Mouse (Mus musculus): ENCODE measurements around the gene 1700019D03Rik.
A peak's percentile ranks its signal among the peaks of the same experiment; 100 is the strongest.

Gene 1700019D03Rik

GRCm38 (mm10) chr1:53020079-53020478, at the start of gene 1700019D03Rik:
Gene 1700019D03Rik (minus strand): TSS chr1:53020179.
- no peak for DNase-seq (ENCODE audit: low spot score)

GRCm38 (mm10) chr1:53063921-53064320, 43.9 kb upstream of the 1700019D03Rik start:
- DNase-seq (ENCODE audit: low spot score): no peak

- DNase-seq (ENCODE audit: low spot score): no peak
Observed at GRCm38 (mm10) chr1:53061871-53062608, 42.1 kb upstream of the 1700019D03Rik start.

GRCm38 (mm10) chr1:53061340-53061739, 41.4 kb upstream of the 1700019D03Rik start, which contains the start of gene Mstn:
Gene Mstn (plus strand): TSS chr1:53061640.
- DNase-seq (ENCODE audit: low spot score): no peak

GRCm38 (mm10) chr1:53060499-53060898, 40.5 kb upstream of the 1700019D03Rik start:
- DNase-seq (ENCODE audit: low spot score): peak; percentile 28

GRCm38 (mm10) chr1:53059106-53059505, 39.1 kb upstream of the 1700019D03Rik start:
- no peak for DNase-seq (ENCODE audit: low spot score)

- peak; percentile 79 for DNase-seq (ENCODE audit: low spot score)
Observed at GRCm38 (mm10) chr1:53053087-53054022, 33.4 kb upstream of the 1700019D03Rik start.

- DNase-seq (ENCODE audit: low spot score): no peak
Observed at GRCm38 (mm10) chr1:53049763-53050427, 29.9 kb upstream of the 1700019D03Rik start.

GRCm38 (mm10) chr1:53037443-53037871, 17.5 kb upstream of the 1700019D03Rik start:
- no peak for DNase-seq (ENCODE audit: low spot score)

- peak; percentile 69 for DNase-seq (ENCODE audit: low spot score)
Observed at GRCm38 (mm10) chr1:53032550-53032949, 12.6 kb upstream of the 1700019D03Rik start.

GRCm38 (mm10) chr1:53018746-53019505, 1.1 kb downstream of the 1700019D03Rik start:
- no peak for DNase-seq (ENCODE audit: low spot score)

GRCm38 (mm10) chr1:53015606-53016005, 4.4 kb downstream of the 1700019D03Rik start:
- DNase-seq (ENCODE audit: low spot score): no peak

GRCm38 (mm10) chr1:53014716-53015115, 5.3 kb downstream of the 1700019D03Rik start:
- no peak for DNase-seq (ENCODE audit: low spot score)

GRCm38 (mm10) chr1:52986692-52987091, 33.3 kb downstream of the 1700019D03Rik start:
- no peak for DNase-seq (ENCODE audit: low spot score)

- DNase-seq (ENCODE audit: low spot score): no peak
Observed at GRCm38 (mm10) chr1:52973198-52973597, 46.8 kb downstream of the 1700019D03Rik start.

- DNase-seq (ENCODE audit: low spot score): peak; percentile 20
Observed at GRCm38 (mm10) chr1:52971881-52972503, 48.0 kb downstream of the 1700019D03Rik start.

GRCm38 (mm10) chr1:52964581-52964980, 55.4 kb downstream of the 1700019D03Rik start:
- no peak for DNase-seq (ENCODE audit: low spot score)

GRCm38 (mm10) chr1:52963097-52963496, 56.9 kb downstream of the 1700019D03Rik start:
- no peak for DNase-seq (ENCODE audit: low spot score)

GRCm38 (mm10) chr1:52960191-52960590, 59.8 kb downstream of the 1700019D03Rik start:
- no peak for DNase-seq (ENCODE audit: low spot score)

GRCm38 (mm10) chr1:52956746-52957145, 63.2 kb downstream of the 1700019D03Rik start:
- no peak for DNase-seq (ENCODE audit: low spot score)

GRCm38 (mm10) chr1:52955102-52955501, 64.9 kb downstream of the 1700019D03Rik start:
- DNase-seq (ENCODE audit: low spot score): peak; percentile 60
